In the genomic region with DNA sequence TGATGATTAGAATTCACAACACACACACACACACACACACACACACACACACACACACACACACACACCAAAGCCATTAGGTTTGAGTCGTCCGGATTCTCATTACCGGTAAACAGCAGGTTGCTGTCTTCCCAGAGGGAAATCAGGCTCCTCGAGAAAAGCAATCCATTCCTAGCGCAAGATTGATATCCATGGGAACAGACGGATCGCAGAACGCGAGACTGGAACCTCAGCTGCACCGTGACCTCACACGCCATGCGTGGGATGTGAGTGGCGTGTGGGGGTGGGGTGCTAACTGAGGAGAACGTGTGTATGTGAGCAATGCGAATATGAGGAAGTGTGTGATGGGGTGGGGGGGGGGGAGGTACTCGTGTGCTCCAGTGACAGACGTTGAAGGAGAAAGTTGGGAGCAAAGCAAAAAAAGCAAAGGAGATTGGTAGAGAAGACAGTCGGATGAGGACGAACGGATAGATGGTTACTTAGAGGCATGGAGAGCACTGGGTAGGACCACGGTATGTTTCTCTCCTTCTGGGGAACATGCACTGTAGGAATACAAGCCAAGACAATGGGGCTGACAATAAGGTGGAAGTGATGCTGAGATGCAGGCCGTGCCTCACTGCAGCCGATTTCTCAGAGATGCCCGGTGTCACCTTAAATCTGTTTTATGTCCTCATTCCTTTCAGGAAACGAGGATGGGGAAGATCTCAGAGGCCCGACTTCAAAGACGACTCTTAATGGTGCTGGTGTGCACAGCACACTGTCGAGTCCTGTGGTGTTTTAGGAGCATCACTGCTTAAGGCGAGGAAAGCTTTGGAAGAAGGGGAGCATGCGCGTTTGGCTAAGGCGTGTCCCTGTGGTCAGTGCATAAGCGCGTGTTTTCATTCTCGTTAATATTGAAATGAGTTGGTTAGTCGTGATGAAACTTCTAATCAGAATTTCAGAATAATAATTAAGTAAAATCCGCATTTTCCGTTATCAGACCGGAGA, we compare ENCODE assay signal across 7 mouse cellular contexts.
A peak's percentile ranks its signal among the peaks of the same experiment; 100 is the strongest.
DNase-seq lines count a peak whose midpoint lies in the region.

No protein-coding gene starts in this region.

- DNase-seq in retina, postnatal 1 day, result peak; percentile 2
- no peak for DNase-seq in retina, embryonic 14.5 days (ENCODE audit: low spot score)
- DNase-seq in layer of hippocampus, adult 18-20 months (ENCODE audit: low spot score in 2 of 2), result peak; percentile 28 to 30
- peak; percentile 38 to 62 for DNase-seq in left cerebral cortex, postnatal 25 days (ENCODE audit: low spot score in 2 of 2)
- no peak for DNase-seq in kidney, postnatal 25 days
- no peak for DNase-seq in adrenal gland, postnatal 25 days
- no peak for DNase-seq in cerebellum, adult 11 months

- intact Hi-C loops in left cerebral cortex, postnatal 25 days (cut with DNase I), result no loop called here

Comparison
In these comparisons a context has a peak if more than half of its experiments do, and no peak if none do; other contexts are left out.
1. DNase-seq: peak in retina, postnatal 1 day (single experiment), layer of hippocampus, adult 18-20 months (2 of 2) and left cerebral cortex, postnatal 25 days (2 of 2); none in retina, embryonic 14.5 days (single experiment), kidney, postnatal 25 days (0 of 2), adrenal gland, postnatal 25 days (single experiment) and cerebellum, adult 11 months (single experiment).